Mouse (Mus musculus): ENCODE results near the gene Snapc2. TPM values are rescaled to one million over a fixed set of nuclear protein-coding genes. Genes with fewer than 3 reads are reported as not detected.

Snapc2 gene
- polyA plus RNA-seq, 1 experiment = 6.0 TPM

DNA sequence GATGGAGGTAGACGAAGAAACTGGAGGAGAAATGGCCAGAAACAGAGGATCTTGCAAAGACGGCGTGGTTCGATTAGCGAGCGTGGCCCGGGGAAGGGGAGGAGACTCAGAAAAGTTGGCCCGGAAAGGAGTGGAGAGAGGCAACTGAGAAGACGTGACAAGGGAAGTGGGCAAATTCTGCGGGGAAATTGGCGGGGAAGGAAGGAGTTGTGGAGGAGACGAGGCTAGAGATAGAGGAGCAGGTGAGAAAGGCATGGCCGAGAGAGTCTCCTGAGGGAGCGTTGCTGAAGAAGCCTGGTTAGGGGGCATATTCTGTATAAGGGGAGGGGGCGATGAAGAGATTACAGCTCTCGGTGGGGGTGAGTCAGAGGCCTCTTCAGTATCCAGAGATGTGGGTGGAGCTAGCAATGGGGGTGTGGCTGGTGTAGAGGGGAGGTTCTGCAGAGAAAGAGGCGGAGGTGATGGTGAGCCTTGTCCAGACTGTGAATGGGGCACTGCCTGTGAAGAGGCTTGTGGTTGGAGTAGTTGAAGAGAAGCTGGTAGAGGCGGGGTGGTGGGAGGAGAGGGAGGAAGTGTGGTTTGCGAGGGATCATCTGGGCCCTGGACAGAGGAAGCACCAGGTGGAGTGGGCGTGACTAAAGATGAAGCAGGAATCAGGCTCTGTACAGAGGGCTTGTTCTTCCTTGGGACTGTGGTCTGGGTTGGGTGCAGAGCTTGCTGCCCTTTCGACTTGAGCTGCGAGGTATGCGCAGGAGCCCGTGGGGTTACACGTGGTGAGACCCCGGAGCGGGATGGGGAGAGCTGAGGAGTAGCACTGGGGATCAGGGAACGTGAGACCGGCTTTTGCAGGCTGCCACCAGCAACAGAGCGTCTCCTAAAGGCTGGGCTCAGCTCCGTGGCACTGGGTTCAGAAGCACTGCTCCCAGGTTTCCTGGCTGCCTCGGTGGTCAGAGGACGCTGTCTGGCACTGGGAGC lies 38.6 kb upstream of the Snapc2 start:
- Histone ChIP-seq H3K4me1 (ENCODE audit: control insufficient read depth) (peaks cover 22% of the 10 kb centered on the region), H3K36me3 (ENCODE audit: control insufficient read depth) (no peaks in the 10 kb centered on the region), H3K4me3 (replicated peaks) (peak overlapping the region; percentile 44), H3K27me3 (ENCODE audit: control insufficient read depth) (peaks cover 88% of the 10 kb centered on the region), H3K9me3 (ENCODE audit: control insufficient read depth, low read length) (peaks cover 6% of the 10 kb centered on the region; the same call in 1 of the 2 replicates)
- TF ChIP-seq TAL1 (IDR thresholded peaks at IDR 0.05; ENCODE audit: low read length) (no peak), GATA1 (IDR thresholded peaks at IDR 0.05; ENCODE audit: low read length) (no peak)

- Histone ChIP-seq H3K9me3 (ENCODE audit: control insufficient read depth, low read length) (peaks cover 6% of the 10 kb centered on the region; the same call in 1 of the 2 replicates), H3K4me3 (replicated peaks) (no peak overlapping the region), H3K36me3 (ENCODE audit: control insufficient read depth) (no peaks in the 10 kb centered on the region), H3K27me3 (ENCODE audit: control insufficient read depth) (peaks cover 81% of the 10 kb centered on the region), H3K4me1 (ENCODE audit: control insufficient read depth) (peaks cover 22% of the 10 kb centered on the region)
- TF ChIP-seq TAL1 (IDR thresholded peaks at IDR 0.05; ENCODE audit: low read length) (no peak), GATA1 (IDR thresholded peaks at IDR 0.05; ENCODE audit: low read length) (no peak)
These were observed 36.6 kb upstream of the Snapc2 start for GRCm38 (mm10) chr8:4216296-4216695.

- peaks cover 22% of the 10 kb centered on the region for H3K4me1 ChIP-seq (ENCODE audit: control insufficient read depth)
- peaks cover 78% of the 10 kb centered on the region for H3K27me3 ChIP-seq (ENCODE audit: control insufficient read depth)
- no peak for TF ChIP-seq TAL1 (IDR thresholded peaks at IDR 0.05; ENCODE audit: low read length)
- no peak for TF ChIP-seq GATA1 (IDR thresholded peaks at IDR 0.05; ENCODE audit: low read length)
- H3K4me3 ChIP-seq (replicated peaks) = no peak within 1 kb of the TSS
- H3K36me3 ChIP-seq (ENCODE audit: control insufficient read depth) = no peaks in the 10 kb centered on the region
- H3K9me3 ChIP-seq (ENCODE audit: control insufficient read depth, low read length) = peaks cover 6% of the 10 kb centered on the region; the same call in 1 of the 2 replicates
These were observed 35.9 kb upstream of the Snapc2 start, which contains the start of gene Prr36 for GRCm38 (mm10) chr8:4216791-4217621. Gene Prr36, minus strand, starts transcription at chr8:4217459.

GRCm38 (mm10) chr8:4219617-4220016 lies 33.3 kb upstream of the Snapc2 start:
- Histone ChIP-seq H3K36me3 (ENCODE audit: control insufficient read depth) (no peaks in the 10 kb centered on the region), H3K27me3 (ENCODE audit: control insufficient read depth) (peaks cover 70% of the 10 kb centered on the region), H3K9me3 (ENCODE audit: control insufficient read depth, low read length) (peaks cover 4% of the 10 kb centered on the region; the same call in 1 of the 2 replicates), H3K4me1 (ENCODE audit: control insufficient read depth) (peaks cover 3% of the 10 kb centered on the region), H3K4me3 (replicated peaks) (no peak overlapping the region)
- TF ChIP-seq GATA1 (IDR thresholded peaks at IDR 0.05; ENCODE audit: low read length) = no peak

DNA sequence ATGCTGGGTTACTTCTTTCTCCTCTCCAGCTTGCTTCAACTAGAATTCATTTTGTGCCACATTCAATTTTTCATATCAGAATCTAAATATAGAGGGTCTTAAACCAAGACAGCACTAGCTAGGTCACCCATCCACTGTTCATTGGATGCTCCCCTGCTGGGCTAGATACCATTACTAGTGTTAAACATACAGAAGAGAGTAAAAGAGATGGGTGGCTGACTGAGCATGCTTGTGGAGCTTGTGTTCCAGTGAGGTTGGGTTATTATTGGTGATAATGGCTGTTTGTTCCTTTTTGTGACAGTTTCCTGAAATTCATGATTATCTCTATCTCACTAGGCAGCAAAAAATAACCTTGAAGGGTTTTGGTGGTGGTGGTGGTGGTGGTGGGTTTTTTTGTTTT lies 30.8 kb upstream of the Snapc2 start:
- Histone ChIP-seq H3K27me3 (ENCODE audit: control insufficient read depth) (peaks cover 70% of the 10 kb centered on the region), H3K4me3 (replicated peaks) (no peak overlapping the region), H3K4me1 (ENCODE audit: control insufficient read depth) (peaks cover 9% of the 10 kb centered on the region), H3K36me3 (ENCODE audit: control insufficient read depth) (no peaks in the 10 kb centered on the region), H3K9me3 (ENCODE audit: control insufficient read depth, low read length) (0 out of 2 replicates have a peak, but pooled peaks cover under 1% of the 10 kb centered on the region)
- no peak for TF ChIP-seq TAL1 (IDR thresholded peaks at IDR 0.05; ENCODE audit: low read length)
- TF ChIP-seq GATA1 (IDR thresholded peaks at IDR 0.05; ENCODE audit: low read length) = no peak

DNA sequence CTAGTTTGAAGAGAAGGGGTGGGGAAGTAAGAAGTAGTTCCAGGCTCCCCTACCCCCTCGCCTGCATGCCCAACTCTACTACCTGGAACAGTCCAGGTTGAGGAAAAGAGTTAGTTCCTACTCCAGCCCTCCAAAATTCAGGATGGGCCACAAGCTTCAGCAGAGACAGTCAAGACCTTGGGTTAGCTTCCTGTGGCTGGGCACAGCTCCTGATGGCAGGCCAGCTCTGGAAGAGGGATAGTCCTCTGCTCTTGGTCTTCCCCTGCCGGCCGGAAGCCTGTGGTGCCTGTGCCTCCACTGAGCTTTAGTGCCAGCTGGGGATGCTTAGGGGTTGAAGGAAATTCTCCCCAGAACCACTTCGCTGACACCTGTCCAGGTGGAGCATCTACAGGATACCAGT lies 26.6 kb upstream of the Snapc2 start:
- peak overlapping the region; percentile 35 for H3K4me3 ChIP-seq (replicated peaks)
- peaks cover 24% of the 10 kb centered on the region for H3K4me1 ChIP-seq (ENCODE audit: control insufficient read depth)
- peaks cover 68% of the 10 kb centered on the region for H3K27me3 ChIP-seq (ENCODE audit: control insufficient read depth)
- H3K9me3 ChIP-seq (ENCODE audit: control insufficient read depth, low read length) = no peaks in the 10 kb centered on the region
- H3K36me3 ChIP-seq (ENCODE audit: control insufficient read depth) = no peaks in the 10 kb centered on the region
- no peak for TF ChIP-seq TAL1 (IDR thresholded peaks at IDR 0.05; ENCODE audit: low read length)
- no peak for TF ChIP-seq GATA1 (IDR thresholded peaks at IDR 0.05; ENCODE audit: low read length)

GRCm38 (mm10) chr8:4226739-4227347 lies 26.0 kb upstream of the Snapc2 start, which contains the start of gene Lrrc8e:
Gene Lrrc8e, plus strand, starts transcription at chr8:4226827.
- no peaks in the 10 kb centered on the region for H3K9me3 ChIP-seq (ENCODE audit: control insufficient read depth, low read length)
- peaks cover 29% of the 10 kb centered on the region for H3K4me1 ChIP-seq (ENCODE audit: control insufficient read depth)
- TF ChIP-seq TAL1 (IDR thresholded peaks at IDR 0.05; ENCODE audit: low read length) (no peak), GATA1 (IDR thresholded peaks at IDR 0.05; ENCODE audit: low read length) (no peak)
- peak within 1 kb of the TSS; percentile 35 for H3K4me3 ChIP-seq (replicated peaks)
- H3K27me3 ChIP-seq (ENCODE audit: control insufficient read depth) = peaks cover 67% of the 10 kb centered on the region
- no peaks in the 10 kb centered on the region for H3K36me3 ChIP-seq (ENCODE audit: control insufficient read depth)

- Histone ChIP-seq H3K4me1 (ENCODE audit: control insufficient read depth) (peaks cover 30% of the 10 kb centered on the region), H3K36me3 (ENCODE audit: control insufficient read depth) (no peaks in the 10 kb centered on the region), H3K27me3 (ENCODE audit: control insufficient read depth) (peaks cover 65% of the 10 kb centered on the region), H3K9me3 (ENCODE audit: control insufficient read depth, low read length) (no peaks in the 10 kb centered on the region), H3K4me3 (replicated peaks) (no peak overlapping the region)
- no peak for TF ChIP-seq TAL1 (IDR thresholded peaks at IDR 0.05; ENCODE audit: low read length)
- TF ChIP-seq GATA1 (IDR thresholded peaks at IDR 0.05; ENCODE audit: low read length) = no peak
These were observed 25.0 kb upstream of the Snapc2 start for GRCm38 (mm10) chr8:4227919-4228318.

Data from erythroblast, embryonic 14.5 days (primary cell).